Mouse (Mus musculus): ENCODE results near the gene Myo18a. TPM values are rescaled to one million over a fixed set of nuclear protein-coding genes. Genes with fewer than 3 reads are reported as not detected.

Myo18a gene
- polyA plus RNA-seq, 1 experiment from 2014 or later: 23.8 TPM

GRCm38 (mm10) chr11:77765459-77765777 lies 2.4 kb downstream of the Myo18a start:
- Histone ChIP-seq H3K4me2 (peak overlapping the region; percentile 83; the same call in 1 of the 2 replicates), H3K36me3 (ENCODE audit: control insufficient read depth, insufficient read depth, low read length) (no peaks in the 10 kb centered on the region), H3K27ac (ENCODE audit: low read depth, low read length) (no peak overlapping the region), H3K4me3 (ENCODE audit: low read depth, low read length) (peak overlapping the region; percentile 9; the same call in 1 of the 2 replicates), H3K9me3 (ENCODE audit: control insufficient read depth, low read length) (no peaks in the 10 kb centered on the region), H3K4me1 (ENCODE audit: control insufficient read depth, insufficient read depth, low read length) (peaks cover 39% of the 10 kb centered on the region), H3K9ac (ENCODE audit: low read length) (0 out of 2 replicates have a peak overlapping the region, but pooled peaks have one; percentile 9), H3K27me3 (ENCODE audit: control insufficient read depth, insufficient read depth, low read length) (no peaks in the 10 kb centered on the region)
- ATAC-seq (ENCODE audit: low FRiP score) (no peak), DNase-seq (ENCODE audit: low spot score, missing footprints) (no peak)
- 42% methylated on average over 4 of the region's 4 CpGs for WGBS

- peak; percentile 26 for ATAC-seq (ENCODE audit: low FRiP score)
- Histone ChIP-seq H3K4me1 (ENCODE audit: control insufficient read depth, insufficient read depth, low read length) (peaks cover 39% of the 10 kb centered on the region), H3K27me3 (ENCODE audit: control insufficient read depth, insufficient read depth, low read length) (no peaks in the 10 kb centered on the region), H3K4me3 (ENCODE audit: low read depth, low read length) (peak overlapping the region; percentile 28), H3K36me3 (ENCODE audit: control insufficient read depth, insufficient read depth, low read length) (no peaks in the 10 kb centered on the region), H3K9me3 (ENCODE audit: control insufficient read depth, low read length) (no peaks in the 10 kb centered on the region), H3K9ac (ENCODE audit: low read length) (peak overlapping the region; percentile 52), H3K4me2 (peak overlapping the region; percentile 58), H3K27ac (ENCODE audit: low read depth, low read length) (no peak overlapping the region; the same call in 1 of the 2 replicates)
- DNase-seq (ENCODE audit: low spot score, missing footprints): peak; percentile 93
- WGBS: 2% methylated on average over 35 of the region's 35 CpGs
Measured at GRCm38 (mm10) chr11:77766351-77767001, 3.4 kb downstream of the Myo18a start.

GRCm38 (mm10) chr11:77769496-77769895 lies 6.5 kb downstream of the Myo18a start:
- ATAC-seq (ENCODE audit: low FRiP score) (no peak), DNase-seq (ENCODE audit: low spot score, missing footprints) (no peak)
- H3K9ac ChIP-seq (ENCODE audit: low read length): no peak overlapping the region
- peaks cover 27% of the 10 kb centered on the region for H3K4me1 ChIP-seq (ENCODE audit: control insufficient read depth, insufficient read depth, low read length)
- H3K36me3 ChIP-seq (ENCODE audit: control insufficient read depth, insufficient read depth, low read length): no peaks in the 10 kb centered on the region
- no peaks in the 10 kb centered on the region for H3K9me3 ChIP-seq (ENCODE audit: control insufficient read depth, low read length)
- no peaks in the 10 kb centered on the region for H3K27me3 ChIP-seq (ENCODE audit: control insufficient read depth, insufficient read depth, low read length)
- H3K4me3 ChIP-seq (ENCODE audit: low read depth, low read length): no peak overlapping the region
- no peak overlapping the region for H3K27ac ChIP-seq (ENCODE audit: low read depth, low read length)
- no peak overlapping the region for H3K4me2 ChIP-seq
- 76% methylated on average over 4 of the region's 4 CpGs for WGBS

GRCm38 (mm10) chr11:77770346-77770745 lies 7.3 kb downstream of the Myo18a start:
- no peaks in the 10 kb centered on the region for H3K9me3 ChIP-seq (ENCODE audit: control insufficient read depth, low read length)
- H3K36me3 ChIP-seq (ENCODE audit: control insufficient read depth, insufficient read depth, low read length): no peaks in the 10 kb centered on the region
- no peak overlapping the region for H3K27ac ChIP-seq (ENCODE audit: low read depth, low read length)
- no peaks in the 10 kb centered on the region for H3K27me3 ChIP-seq (ENCODE audit: control insufficient read depth, insufficient read depth, low read length)
- WGBS: 84% methylated on average over 8 of the region's 8 CpGs
- H3K9ac ChIP-seq (ENCODE audit: low read length): no peak overlapping the region
- H3K4me2 ChIP-seq: no peak overlapping the region
- peaks cover 18% of the 10 kb centered on the region for H3K4me1 ChIP-seq (ENCODE audit: control insufficient read depth, insufficient read depth, low read length)
- no peak overlapping the region for H3K4me3 ChIP-seq (ENCODE audit: low read depth, low read length)
- DNase-seq (ENCODE audit: low spot score, missing footprints): peak; percentile 44
- no peak for ATAC-seq (ENCODE audit: low FRiP score)

- H3K9ac ChIP-seq (ENCODE audit: low read length): no peak overlapping the region
- 75% methylated on average over 8 of the region's 8 CpGs for WGBS
- peaks cover under 1% of the 10 kb centered on the region for H3K4me1 ChIP-seq (ENCODE audit: control insufficient read depth, insufficient read depth, low read length)
- no peak overlapping the region for H3K27ac ChIP-seq (ENCODE audit: low read depth, low read length)
- DNase-seq (ENCODE audit: low spot score, missing footprints) (peak; percentile 67), ATAC-seq (ENCODE audit: low FRiP score) (no peak)
- H3K9me3 ChIP-seq (ENCODE audit: control insufficient read depth, low read length): no peaks in the 10 kb centered on the region
- no peaks in the 10 kb centered on the region for H3K36me3 ChIP-seq (ENCODE audit: control insufficient read depth, insufficient read depth, low read length)
- no peaks in the 10 kb centered on the region for H3K27me3 ChIP-seq (ENCODE audit: control insufficient read depth, insufficient read depth, low read length)
- no peak overlapping the region for H3K4me3 ChIP-seq (ENCODE audit: low read depth, low read length)
- no peak overlapping the region for H3K4me2 ChIP-seq
Measured at GRCm38 (mm10) chr11:77771879-77772713, 9.1 kb downstream of the Myo18a start.

GRCm38 (mm10) chr11:77775701-77776400 lies 12.8 kb downstream of the Myo18a start:
- Histone ChIP-seq H3K9ac (ENCODE audit: low read length) (no peak overlapping the region), H3K4me2 (no peak overlapping the region), H3K27me3 (ENCODE audit: control insufficient read depth, insufficient read depth, low read length) (no peaks in the 10 kb centered on the region), H3K36me3 (ENCODE audit: control insufficient read depth, insufficient read depth, low read length) (peaks cover 7% of the 10 kb centered on the region; the same call in 1 of the 2 replicates), H3K9me3 (ENCODE audit: control insufficient read depth, low read length) (no peaks in the 10 kb centered on the region), H3K27ac (ENCODE audit: low read depth, low read length) (no peak overlapping the region), H3K4me1 (ENCODE audit: control insufficient read depth, insufficient read depth, low read length) (no peaks in the 10 kb centered on the region), H3K4me3 (ENCODE audit: low read depth, low read length) (no peak overlapping the region)
- WGBS: 63% methylated on average over 9 of the region's 9 CpGs
- DNase-seq (ENCODE audit: low spot score, missing footprints) (no peak), ATAC-seq (ENCODE audit: low FRiP score) (no peak)

GRCm38 (mm10) chr11:77777436-77777835 lies 14.4 kb downstream of the Myo18a start:
- Histone ChIP-seq H3K27me3 (ENCODE audit: control insufficient read depth, insufficient read depth, low read length) (no peaks in the 10 kb centered on the region), H3K4me2 (no peak overlapping the region), H3K4me3 (ENCODE audit: low read depth, low read length) (no peak overlapping the region), H3K27ac (ENCODE audit: low read depth, low read length) (no peak overlapping the region), H3K36me3 (ENCODE audit: control insufficient read depth, insufficient read depth, low read length) (peaks cover 7% of the 10 kb centered on the region; the same call in 1 of the 2 replicates), H3K9me3 (ENCODE audit: control insufficient read depth, low read length) (no peaks in the 10 kb centered on the region), H3K4me1 (ENCODE audit: control insufficient read depth, insufficient read depth, low read length) (no peaks in the 10 kb centered on the region), H3K9ac (ENCODE audit: low read length) (no peak overlapping the region)
- DNase-seq (ENCODE audit: low spot score, missing footprints) (no peak), ATAC-seq (ENCODE audit: low FRiP score) (no peak)
- 92% methylated on average over 17 of the region's 17 CpGs for WGBS

- Histone ChIP-seq H3K4me1 (ENCODE audit: control insufficient read depth, insufficient read depth, low read length) (no peaks in the 10 kb centered on the region), H3K9ac (ENCODE audit: low read length) (no peak overlapping the region), H3K4me3 (ENCODE audit: low read depth, low read length) (no peak overlapping the region), H3K27ac (ENCODE audit: low read depth, low read length) (no peak overlapping the region), H3K27me3 (ENCODE audit: control insufficient read depth, insufficient read depth, low read length) (no peaks in the 10 kb centered on the region), H3K9me3 (ENCODE audit: control insufficient read depth, low read length) (no peaks in the 10 kb centered on the region), H3K36me3 (ENCODE audit: control insufficient read depth, insufficient read depth, low read length) (peaks cover 7% of the 10 kb centered on the region; the same call in 1 of the 2 replicates), H3K4me2 (no peak overlapping the region)
- WGBS: 87% methylated on average over 17 of the region's 17 CpGs
- DNase-seq (ENCODE audit: low spot score, missing footprints): no peak
- no peak for ATAC-seq (ENCODE audit: low FRiP score)
Measured at GRCm38 (mm10) chr11:77777937-77778336, 14.9 kb downstream of the Myo18a start.

GRCm38 (mm10) chr11:77779240-77779639 lies 16.2 kb downstream of the Myo18a start:
- Histone ChIP-seq H3K4me3 (ENCODE audit: low read depth, low read length) (no peak overlapping the region), H3K27me3 (ENCODE audit: control insufficient read depth, insufficient read depth, low read length) (no peaks in the 10 kb centered on the region), H3K36me3 (ENCODE audit: control insufficient read depth, insufficient read depth, low read length) (peaks cover 7% of the 10 kb centered on the region; the same call in 1 of the 2 replicates), H3K4me2 (no peak overlapping the region), H3K9ac (ENCODE audit: low read length) (no peak overlapping the region), H3K4me1 (ENCODE audit: control insufficient read depth, insufficient read depth, low read length) (no peaks in the 10 kb centered on the region), H3K9me3 (ENCODE audit: control insufficient read depth, low read length) (no peaks in the 10 kb centered on the region), H3K27ac (ENCODE audit: low read depth, low read length) (no peak overlapping the region)
- 89% methylated on average over 1 of the region's 1 CpGs for WGBS
- DNase-seq (ENCODE audit: low spot score, missing footprints) (no peak), ATAC-seq (ENCODE audit: low FRiP score) (no peak)
